Mouse (Mus musculus) small intestine, adult 2 months (tissue): ENCODE data around the gene Mrrf. TPM values are rescaled to one million over a fixed set of nuclear protein-coding genes. Genes with fewer than 3 reads are reported as not detected.
"Not testable (repeated sequence)": the region's sequence is repeated elsewhere in the genome, so short reads cannot be mapped to it uniquely, and the experiment has no call there.

Experiments
- H3K27ac ChIP-seq: fragments of 200-500 bp; 2 replicates; pipeline ENCODE4 v1.5.1; 2012; ENCODE audit warnings: low read depth, low read length, control low read depth, inconsistent platforms; ENCODE audit not compliant: insufficient read depth
- H3K27me3 ChIP-seq: fragments of 200-500 bp; 2 replicates; pipeline ENCODE4 v1.6.1; 2012; ENCODE audit warnings: mild to moderate bottlenecking, moderate library complexity, low read length, inconsistent platforms; ENCODE audit not compliant: control insufficient read depth, insufficient read depth
- H3K36me3 ChIP-seq: fragments of 200-500 bp; 2 replicates; pipeline ENCODE4 v1.6.1; 2012; ENCODE audit warnings: mild to moderate bottlenecking, low read length, control low read depth, inconsistent platforms; ENCODE audit not compliant: control insufficient read depth, insufficient read depth
- H3K4me1 ChIP-seq: fragments of 200-500 bp; 2 replicates; pipeline ENCODE4 v1.6.1; 2012; ENCODE audit warnings: low read length, inconsistent platforms, mixed read lengths; ENCODE audit not compliant: control insufficient read depth, insufficient read depth, insufficient read length
- H3K4me3 ChIP-seq: fragments of 200-500 bp; 2 replicates; pipeline ENCODE4 v1.5.1; 2012; ENCODE audit warnings: low read depth, mild to moderate bottlenecking, control low read depth, inconsistent platforms, low read length, moderate library complexity
- CTCF ChIP-seq: fragments of 200-500 bp; IDR thresholded peaks from 2 replicates; pipeline ENCODE4 v1.5.1; 2012; ENCODE audit warnings: low read depth, mild to moderate bottlenecking, control low read depth, inconsistent platforms, low read length, moderate library complexity, mixed read lengths; ENCODE audit not compliant: insufficient replicate concordance, insufficient read length; ENCODE audit errors: extremely low read depth
- POLR2A ChIP-seq: fragments of 200-500 bp; IDR thresholded peaks from 2 replicates; pipeline ENCODE4 v1.6.1; 2012; ENCODE audit warnings: low read depth, mild to moderate bottlenecking, control low read depth, inconsistent platforms, low read length, moderate library complexity
- WGBS: fragments of 180-500 bp; shearing (Covaris S2); methylation state at CpG from one replicate; pipeline ENCODE4 v1.1.7; 2018; 5-methylcytosine and 5-hydroxymethylcytosine counted together
- polyA plus RNA-seq: library from polyadenylated mRNA; depleted of rRNA; stranded (reverse); fragments of >200 nt; gene quantifications from 2 replicates; pipeline ENCODE4 v1.2.3, GENCODE M21; 2012

Mrrf gene
- polyA plus RNA-seq, 1 experiment: 18.0 TPM

- Histone ChIP-seq H3K4me1 (no peaks in the 10 kb centered on the region), H3K27ac (no peak overlapping the region), H3K36me3 (peaks cover 2% of the 10 kb centered on the region; the same call in 1 of the 2 replicates), H3K4me3 (no peak overlapping the region), H3K27me3 (no peaks in the 10 kb centered on the region)
- 70% methylated on average over 4 of the region's 4 CpGs for WGBS
- TF ChIP-seq POLR2A (no peak), CTCF (no peak)
These were observed 35.9 kb downstream of the Mrrf start for GRCm38 (mm10) chr2:36172136-36172535.

DNA sequence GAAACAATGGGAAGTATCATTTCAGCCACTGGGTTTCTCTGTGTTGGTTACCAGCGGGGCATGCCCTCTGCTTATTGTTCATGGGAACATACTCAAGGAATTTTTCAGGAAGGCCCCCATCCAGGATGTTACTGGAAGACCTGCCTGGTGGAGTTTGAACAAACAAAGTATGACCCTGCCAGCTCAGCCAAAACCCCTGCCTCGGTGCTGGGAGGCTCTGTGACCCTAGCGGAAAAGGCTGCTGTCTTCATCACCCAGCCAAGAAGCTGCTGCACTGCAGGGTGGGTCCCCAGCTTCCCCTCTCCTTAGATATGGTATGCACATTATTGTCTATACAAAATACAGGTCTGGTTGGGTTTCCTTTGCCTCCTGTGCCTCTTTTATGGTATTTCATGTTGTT, 36.4 kb downstream of the Mrrf start:
- 83% methylated on average over 3 of the region's 3 CpGs for WGBS
- Histone ChIP-seq H3K36me3 (peaks cover 7% of the 10 kb centered on the region), H3K27ac (no peak overlapping the region), H3K4me3 (no peak overlapping the region), H3K27me3 (no peaks in the 10 kb centered on the region), H3K4me1 (no peaks in the 10 kb centered on the region)
- TF ChIP-seq POLR2A (no peak), CTCF (no peak)

GRCm38 (mm10) chr2:36179487-36179886, 43.3 kb downstream of the Mrrf start:
- Histone ChIP-seq H3K4me3 (no peak overlapping the region), H3K27ac (no peak overlapping the region), H3K36me3 (peaks cover 8% of the 10 kb centered on the region), H3K4me1 (no peaks in the 10 kb centered on the region), H3K27me3 (no peaks in the 10 kb centered on the region)
- WGBS: 69% methylated on average over 3 of the region's 3 CpGs
- TF ChIP-seq POLR2A (no peak), CTCF (no peak)

GRCm38 (mm10) chr2:36181587-36182368, 45.6 kb downstream of the Mrrf start:
- H3K4me3 ChIP-seq, H3K4me1 ChIP-seq, H3K36me3 ChIP-seq, H3K27ac ChIP-seq, H3K27me3 ChIP-seq: not testable (repeated sequence)
- 75% methylated on average over 4 of the region's 4 CpGs for WGBS

GRCm38 (mm10) chr2:36183278-36183677, 47.1 kb downstream of the Mrrf start:
- WGBS: 86% methylated on average over 2 of the region's 2 CpGs
- H3K27ac ChIP-seq: no peak overlapping the region
- no peak overlapping the region for H3K4me3 ChIP-seq
- H3K36me3 ChIP-seq: peaks cover 2% of the 10 kb centered on the region; the same call in 1 of the 2 replicates
- no peak for TF ChIP-seq CTCF
- no peak for TF ChIP-seq POLR2A
- no peaks in the 10 kb centered on the region for H3K27me3 ChIP-seq
- no peaks in the 10 kb centered on the region for H3K4me1 ChIP-seq

- Histone ChIP-seq H3K27ac (no peak overlapping the region), H3K36me3 (peaks cover 3% of the 10 kb centered on the region; the same call in 1 of the 2 replicates), H3K4me3 (no peak overlapping the region), H3K4me1 (no peaks in the 10 kb centered on the region), H3K27me3 (no peaks in the 10 kb centered on the region)
- TF ChIP-seq POLR2A (no peak), CTCF (no peak)
- WGBS: 88% methylated on average over 2 of the region's 2 CpGs
These were observed 48.0 kb downstream of the Mrrf start for GRCm38 (mm10) chr2:36184192-36184591.

GRCm38 (mm10) chr2:36184876-36185275, 48.7 kb downstream of the Mrrf start:
- TF ChIP-seq CTCF (no peak), POLR2A (no peak)
- 77% methylated on average over 6 of the region's 6 CpGs for WGBS
- no peaks in the 10 kb centered on the region for H3K4me1 ChIP-seq
- no peak overlapping the region for H3K27ac ChIP-seq
- peaks cover 4% of the 10 kb centered on the region; the same call in 1 of the 2 replicates for H3K36me3 ChIP-seq
- H3K4me3 ChIP-seq: no peak overlapping the region
- H3K27me3 ChIP-seq: no peaks in the 10 kb centered on the region

GRCm38 (mm10) chr2:36189200-36189599, 53.0 kb downstream of the Mrrf start:
- not testable (repeated sequence) for H3K4me3 ChIP-seq, H3K27me3 ChIP-seq, H3K27ac ChIP-seq, H3K4me1 ChIP-seq, H3K36me3 ChIP-seq
- WGBS: 85% methylated on average over 6 of the region's 6 CpGs
